Mouse (Mus musculus) stomach, postnatal 0 days (tissue): Measurements from ENCODE around the gene Dmp1.

Source experiments
- CTCF ChIP-seq: IDR thresholded peaks from 2 replicates; pipeline ENCODE4 v1.5.1; 2016; ENCODE audit warnings: antibody characterized with exemption, low read depth, mild to moderate bottlenecking, moderate library complexity
- EP300 ChIP-seq: optimal IDR thresholded peaks from 2 replicates; pipeline ENCODE3; 2016; ENCODE audit warnings: antibody characterized with exemption

GRCm38 (mm10) chr5:104157701-104158100, 44.7 kb upstream of the Dmp1 start:
- TF ChIP-seq EP300 = no peak
- TF ChIP-seq CTCF = no peak
